Mouse (Mus musculus) kidney, adult 2 months (tissue): ENCODE measurements around the gene Gm136. TPM values are rescaled to one million over a fixed set of nuclear protein-coding genes. Genes with fewer than 3 reads are reported as not detected.

Experiments
- DNase-seq: peaks from one replicate; pipeline ENCODE4 v3.0.0; 2021
- H3K27ac ChIP-seq: fragments of 200-500 bp; 2 replicates; pipeline ENCODE4 v1.5.1; 2012; ENCODE audit warnings: low read depth, low read length, control low read depth, inconsistent platforms; ENCODE audit not compliant: insufficient read depth
- H3K27me3 ChIP-seq: fragments of 200-500 bp; replicated peaks from 2 replicates; pipeline ENCODE4 v1.6.1; 2012; ENCODE audit warnings: mild to moderate bottlenecking, moderate library complexity, low read length, inconsistent platforms; ENCODE audit not compliant: control insufficient read depth, insufficient read depth
- H3K36me3 ChIP-seq: fragments of 200-500 bp; 2 replicates; pipeline ENCODE4 v1.6.1; 2012; ENCODE audit warnings: mild to moderate bottlenecking, moderate library complexity, low read length, inconsistent platforms; ENCODE audit not compliant: control insufficient read depth, insufficient read depth
- H3K4me1 ChIP-seq: fragments of 200-500 bp; 2 replicates; pipeline ENCODE4 v1.6.1; 2011; ENCODE audit warnings: low read length; ENCODE audit not compliant: control insufficient read depth, insufficient read depth
- H3K4me3 ChIP-seq: fragments of 200-500 bp; 2 replicates; pipeline ENCODE4 v1.5.1; 2011; ENCODE audit warnings: mild to moderate bottlenecking, low read depth, low read length, control low read depth; ENCODE audit not compliant: insufficient read depth
- CTCF ChIP-seq: fragments of 200-500 bp; conservative IDR thresholded peaks from 2 replicates; pipeline ENCODE4 v1.5.1; 2011; ENCODE audit warnings: low read depth, mild to moderate bottlenecking, control low read depth, low read length, moderate library complexity, mixed read lengths; ENCODE audit not compliant: insufficient read depth, insufficient read length
- POLR2A ChIP-seq: fragments of 200-500 bp; IDR thresholded peaks from one replicate; pipeline ENCODE4 v1.6.1; 2011; ENCODE audit warnings: low read depth, low read length, control low read depth
- WGBS: fragments of 180-500 bp; shearing (Covaris S2); methylation state at CpG from one replicate; pipeline ENCODE4 v1.1.7; 2018; 5-methylcytosine and 5-hydroxymethylcytosine counted together
- polyA plus RNA-seq: library from polyadenylated mRNA; depleted of rRNA; stranded (reverse); fragments of >200 nt; gene quantifications from 2 replicates; pipeline ENCODE4 v1.2.3, GENCODE M21; 2012; rRNA removed

Gm136 gene
- polyA plus RNA-seq = not detected in 2 replicates

DNA sequence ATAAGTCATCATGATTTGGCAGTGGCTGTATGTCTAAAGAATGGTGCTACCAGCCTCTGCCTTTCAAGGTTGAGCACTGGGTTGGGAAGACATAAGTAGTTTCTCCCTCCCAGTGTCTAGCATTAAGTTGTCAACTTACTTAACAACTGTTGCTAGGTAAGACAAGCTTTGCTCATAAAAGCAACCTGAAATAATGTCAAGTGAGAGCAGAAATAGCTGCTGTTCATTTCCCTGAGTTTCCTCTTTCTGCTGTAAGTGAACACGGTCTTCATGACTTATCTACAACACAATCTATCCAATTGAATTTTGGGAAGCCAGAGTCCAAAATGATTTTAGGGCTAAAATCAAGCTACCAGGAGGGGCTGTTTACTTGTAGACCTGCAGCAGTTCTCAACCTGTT, at the start of gene Gm136:
Gm136 (minus strand) TSS at position 101 of the 400 bp plus-strand sequence.
- no peaks in the 10 kb centered on the region for H3K4me1 ChIP-seq
- H3K36me3 ChIP-seq = no peaks in the 10 kb centered on the region
- H3K27me3 ChIP-seq = no peaks in the 10 kb centered on the region
- 71% methylated on average over 1 of the region's 1 CpGs for WGBS
- no peak within 1 kb of the TSS for H3K27ac ChIP-seq
- TF ChIP-seq CTCF (no peak), POLR2A (no peak)
- no peak within 1 kb of the TSS for H3K4me3 ChIP-seq
- DNase-seq = no peak

DNA sequence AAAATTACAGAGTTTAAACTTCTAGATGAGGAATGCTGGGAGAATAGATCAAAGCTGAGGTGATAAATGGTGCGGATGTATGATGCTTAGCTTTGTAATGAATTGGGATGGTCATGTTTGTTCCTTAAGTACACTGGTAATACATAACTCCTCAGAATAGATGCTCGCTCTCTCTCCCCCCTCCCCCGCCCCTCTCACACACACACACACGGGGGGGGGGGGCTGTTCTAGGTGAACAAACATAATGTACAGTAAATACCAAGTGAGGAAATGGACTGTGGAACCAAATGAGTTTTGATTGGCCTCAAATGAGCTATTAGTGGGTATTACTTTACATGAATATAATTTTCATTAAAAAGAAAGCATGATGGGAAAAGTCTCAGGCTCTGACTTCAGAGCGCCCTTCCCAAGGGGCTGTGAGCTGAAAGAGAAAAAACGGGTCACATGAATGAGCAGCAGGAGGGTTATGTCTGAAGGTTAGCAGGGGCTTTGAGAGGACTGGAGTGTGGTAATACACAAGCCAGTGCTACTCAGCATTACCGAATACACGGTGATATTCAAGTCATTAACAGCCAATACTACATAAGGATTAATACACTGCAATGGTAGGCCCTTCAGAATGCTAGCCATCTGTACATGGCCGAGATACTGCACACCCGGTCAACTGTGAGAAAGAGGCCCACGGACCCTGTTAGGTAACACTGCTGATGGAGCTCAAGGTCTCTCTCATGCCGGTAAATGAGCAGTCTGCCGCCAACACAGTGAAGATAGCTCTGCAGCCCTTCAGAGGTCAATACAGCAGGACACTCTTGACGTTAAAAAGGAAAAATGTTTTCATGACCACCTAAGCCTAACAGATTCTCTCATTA, 45.3 kb upstream of the Gm136 start:
- TF ChIP-seq CTCF (no peak), POLR2A (no peak)
- no peaks in the 10 kb centered on the region for H3K4me1 ChIP-seq
- H3K4me3 ChIP-seq = no peak overlapping the region
- 74% methylated on average over 14 of the region's 14 CpGs for WGBS
- peaks cover 2% of the 10 kb centered on the region; the same call in 1 of the 2 replicates for H3K36me3 ChIP-seq
- no peak overlapping the region for H3K27ac ChIP-seq
- no peaks in the 10 kb centered on the region for H3K27me3 ChIP-seq
- no peak for DNase-seq

DNA sequence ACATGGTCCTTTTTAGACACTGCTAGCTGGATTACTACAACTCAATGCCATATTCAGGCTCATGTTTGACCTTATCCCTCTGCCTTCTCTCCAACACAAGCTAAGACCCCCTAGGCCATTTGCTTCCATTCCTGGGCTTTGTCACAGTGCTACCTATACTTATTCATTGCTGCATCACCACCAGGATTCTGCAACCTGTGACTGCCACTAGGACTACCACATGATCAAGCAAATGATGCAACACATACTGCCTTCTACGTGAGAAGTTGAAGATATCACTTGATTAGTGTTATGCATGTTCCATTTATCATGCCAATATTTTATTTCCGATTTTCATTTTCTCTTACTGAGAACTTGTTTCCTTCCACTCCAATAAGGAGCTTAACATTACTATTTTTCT, 41.9 kb upstream of the Gm136 start:
- TF ChIP-seq CTCF (no peak), POLR2A (no peak)
- 91% methylated on average over 2 of the region's 2 CpGs for WGBS
- Histone ChIP-seq H3K27ac (no peak overlapping the region), H3K4me1 (no peaks in the 10 kb centered on the region), H3K27me3 (no peaks in the 10 kb centered on the region), H3K4me3 (no peak overlapping the region), H3K36me3 (no peaks in the 10 kb centered on the region)
- DNase-seq = no peak

DNA sequence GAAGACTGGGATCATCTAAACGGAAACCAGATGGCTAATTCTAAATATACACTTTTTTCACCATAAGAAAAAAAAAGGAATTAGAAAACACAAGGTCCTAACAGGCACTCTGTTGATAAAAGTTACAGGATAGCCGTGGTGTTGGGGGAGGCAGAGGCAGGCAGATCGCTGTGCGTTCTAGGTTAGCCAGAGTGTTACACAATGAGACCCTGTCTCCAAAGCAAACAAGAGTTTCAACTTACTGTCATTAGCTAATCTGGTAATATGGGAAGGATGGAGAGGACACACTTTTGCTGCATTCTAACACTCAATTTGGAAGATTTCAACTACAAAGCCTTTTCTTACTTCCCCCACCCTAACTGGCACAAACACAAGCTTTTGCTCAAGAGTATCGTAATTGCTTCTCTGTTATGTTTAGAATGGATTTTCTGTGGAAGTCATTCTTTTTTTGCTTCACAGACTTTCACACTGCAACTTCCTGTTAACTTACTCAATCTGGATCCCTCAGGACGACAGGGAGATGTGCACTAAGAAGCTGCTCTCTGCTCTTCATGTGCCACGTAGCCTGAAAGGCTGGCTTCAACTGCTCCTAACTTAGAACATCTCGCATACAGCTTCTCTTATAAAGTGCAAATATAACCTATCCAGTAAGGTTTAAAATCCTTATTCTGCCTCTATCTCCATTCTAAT, 41.4 kb upstream of the Gm136 start:
- DNase-seq = no peak

DNA sequence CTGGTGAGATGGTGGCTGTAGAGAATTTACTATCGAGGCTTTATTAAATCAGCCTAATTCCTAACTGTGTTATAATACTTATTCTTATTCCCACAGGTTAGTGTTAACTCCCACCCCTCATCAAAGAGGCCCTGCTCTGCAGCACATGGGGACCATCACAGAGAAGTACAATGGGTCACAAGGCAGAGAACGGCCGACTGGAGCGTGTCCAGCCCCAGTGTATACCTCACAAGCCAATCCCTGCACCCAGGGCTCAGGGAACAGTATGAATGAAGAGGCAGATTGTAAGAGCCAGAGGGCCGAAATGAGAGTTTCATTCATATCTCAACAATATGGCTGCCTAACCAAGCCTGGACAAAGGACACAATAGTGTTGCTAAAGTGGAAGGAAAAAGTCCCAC, 40.2 kb upstream of the Gm136 start:
- Histone ChIP-seq H3K27ac (no peak overlapping the region), H3K36me3 (no peaks in the 10 kb centered on the region), H3K4me3 (no peak overlapping the region), H3K4me1 (no peaks in the 10 kb centered on the region), H3K27me3 (no peaks in the 10 kb centered on the region)
- 69% methylated on average over 5 of the region's 5 CpGs for WGBS
- DNase-seq = no peak
- no peak for TF ChIP-seq POLR2A
- TF ChIP-seq CTCF = no peak

More for the DNA sequence above, 41.4 kb upstream of the Gm136 start:
- Histone ChIP-seq H3K36me3 (no peaks in the 10 kb centered on the region), H3K27ac (no peak overlapping the region), H3K4me1 (no peaks in the 10 kb centered on the region), H3K27me3 (no peaks in the 10 kb centered on the region), H3K4me3 (no peak overlapping the region)
- TF ChIP-seq POLR2A = no peak
- TF ChIP-seq CTCF = no peak
- 75% methylated on average over 8 of the region's 8 CpGs for WGBS

DNA sequence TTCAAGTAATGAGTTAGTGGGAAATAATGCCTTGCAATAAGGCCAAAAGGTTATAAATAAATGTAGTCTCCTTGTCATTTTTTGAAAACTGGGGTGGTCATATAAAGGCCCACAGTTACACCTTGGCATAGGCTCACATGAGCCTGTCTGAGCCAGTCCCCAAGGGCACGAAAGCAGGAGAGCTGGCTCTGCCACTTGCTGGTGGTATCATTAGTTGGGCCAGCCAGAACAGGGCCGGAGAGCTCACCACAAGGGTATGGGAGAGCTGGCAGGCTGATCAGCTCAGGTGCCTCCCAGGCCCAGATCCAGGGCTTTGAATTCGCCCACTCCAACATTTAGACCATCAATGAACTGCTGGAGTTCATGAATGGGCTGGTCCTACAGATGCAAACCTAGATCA, 30.4 kb upstream of the Gm136 start:
- Histone ChIP-seq H3K27ac (no peak overlapping the region), H3K27me3 (no peaks in the 10 kb centered on the region), H3K36me3 (no peaks in the 10 kb centered on the region), H3K4me3 (no peak overlapping the region), H3K4me1 (no peaks in the 10 kb centered on the region)
- no peak for TF ChIP-seq POLR2A
- TF ChIP-seq CTCF = no peak
- WGBS = 71% methylated on average over 3 of the region's 3 CpGs
- DNase-seq = peak; percentile 37

DNA sequence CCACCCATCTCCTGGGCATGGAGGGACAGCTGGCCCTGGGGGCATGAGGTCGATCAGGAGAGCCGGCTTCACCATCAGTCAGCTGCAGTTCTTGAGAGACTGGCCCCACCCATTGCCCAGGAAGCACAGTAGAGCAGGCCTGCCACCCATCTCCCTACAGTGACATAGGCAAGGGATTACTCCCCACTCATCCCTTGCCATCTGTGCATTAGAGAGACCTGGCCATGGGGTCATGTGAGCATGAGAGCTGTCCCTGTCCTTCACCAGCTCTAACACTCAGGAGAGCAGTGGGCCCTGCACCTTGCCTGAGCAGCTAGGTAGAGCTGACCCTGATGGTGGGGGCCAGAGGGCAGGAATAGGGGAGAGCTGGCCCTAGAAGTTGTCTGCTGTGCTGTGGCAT, 29.6 kb upstream of the Gm136 start:
- no peak overlapping the region for H3K4me3 ChIP-seq
- no peak overlapping the region for H3K27ac ChIP-seq
- DNase-seq = no peak
- no peaks in the 10 kb centered on the region for H3K36me3 ChIP-seq
- no peak for TF ChIP-seq POLR2A
- no peak for TF ChIP-seq CTCF
- WGBS = 41% methylated on average over 2 of the region's 2 CpGs
- H3K4me1 ChIP-seq = no peaks in the 10 kb centered on the region
- H3K27me3 ChIP-seq = no peaks in the 10 kb centered on the region
